Mouse (Mus musculus) T-cell, adult 2 months (primary cell): Measurements from ENCODE around the gene Cnppd1.

Experiments
- DNase-seq: peaks from one replicate; pipeline ENCODE4 v3.0.0; 2022; ENCODE audit warnings: low spot score

Cnppd1 gene

GRCm38 (mm10) chr1:75147411-75148135 is 5.1 kb upstream of the Cnppd1 start:
- DNase-seq, result no peak

DNA sequence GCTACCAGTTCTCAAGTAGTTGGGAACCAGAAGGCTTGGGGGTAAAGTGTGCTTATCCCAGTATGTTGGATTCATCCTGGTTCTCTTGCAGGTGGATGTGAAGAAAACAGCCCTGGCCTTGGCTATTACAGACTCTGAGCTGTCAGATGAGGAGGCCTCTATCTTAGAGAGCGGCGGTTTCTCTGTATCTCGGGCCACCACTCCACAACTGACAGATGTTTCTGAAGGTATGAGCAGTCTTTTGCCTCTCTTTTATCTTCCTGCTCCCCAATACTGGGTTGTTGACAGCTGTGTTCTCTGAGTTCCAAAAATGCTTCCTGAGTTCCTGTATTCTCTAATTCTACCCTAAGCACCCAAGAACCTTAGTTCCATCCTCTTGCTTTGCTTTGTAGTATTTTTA is 3.1 kb upstream of the Cnppd1 start:
- no peak for DNase-seq

GRCm38 (mm10) chr1:75141486-75142190 is 873 bp downstream of the Cnppd1 start:
- peak; percentile 81 for DNase-seq

GRCm38 (mm10) chr1:75140601-75141190 is 1.8 kb downstream of the Cnppd1 start:
- DNase-seq, result peak; percentile 15

GRCm38 (mm10) chr1:75138448-75138847 is 4.1 kb downstream of the Cnppd1 start:
- no peak for DNase-seq

DNA sequence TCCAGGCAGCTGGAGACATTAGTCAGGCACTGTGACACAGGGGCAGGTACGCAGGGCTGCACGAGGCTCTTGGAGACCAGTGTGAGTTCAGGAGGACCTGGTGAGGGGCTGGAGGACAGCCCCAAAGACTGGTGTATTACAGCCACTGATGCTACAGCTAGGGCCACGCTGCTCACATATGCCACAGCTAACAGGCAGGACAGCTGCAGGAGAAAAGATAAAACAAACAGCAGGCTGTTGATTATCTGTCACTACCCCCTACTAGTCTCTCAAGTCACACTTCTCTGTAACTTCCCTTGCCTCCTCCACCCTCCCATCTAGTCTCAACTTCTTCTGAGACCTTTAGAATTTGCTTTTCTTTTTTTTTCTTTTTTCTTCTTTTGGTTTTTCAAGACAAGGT is 5.8 kb downstream of the Cnppd1 start:
- no peak for DNase-seq

DNA sequence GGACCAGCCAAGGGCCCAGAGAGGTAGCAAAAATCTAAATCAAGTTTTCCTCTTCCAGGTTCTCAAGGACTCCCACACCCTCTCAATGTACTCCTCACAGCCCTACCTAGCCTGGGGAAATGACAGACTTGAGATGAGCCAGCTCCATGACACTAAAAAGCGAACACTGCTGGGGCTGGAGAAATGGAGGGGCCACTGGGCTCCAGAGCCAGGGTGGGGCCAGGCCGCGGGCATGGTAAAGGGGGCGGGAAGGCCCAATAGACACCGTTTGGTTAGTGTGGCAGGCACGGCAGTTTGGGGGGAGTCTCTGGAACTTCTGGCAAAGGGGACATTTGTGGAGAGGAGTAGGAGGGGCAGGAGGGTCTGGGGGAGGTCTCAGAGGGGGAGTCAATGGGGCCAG is 6.2 kb downstream of the Cnppd1 start:
- no peak for DNase-seq

- DNase-seq, result no peak
These were observed 8.9 kb downstream of the Cnppd1 start, which contains the start of gene Slc23a3 for GRCm38 (mm10) chr1:75133421-75134207. TSS of gene Slc23a3 (minus strand) at chr1:75133890.

- DNase-seq, result no peak
These were observed 13.9 kb downstream of the Cnppd1 start for GRCm38 (mm10) chr1:75128641-75129040.

GRCm38 (mm10) chr1:75125418-75125817 is 17.1 kb downstream of the Cnppd1 start:
- DNase-seq, result no peak

GRCm38 (mm10) chr1:75124346-75125321 is 17.9 kb downstream of the Cnppd1 start, which contains the start of gene Nhej1:
TSS of gene Nhej1 (minus strand) at chr1:75125200.
- DNase-seq, result peak; percentile 91

DNA sequence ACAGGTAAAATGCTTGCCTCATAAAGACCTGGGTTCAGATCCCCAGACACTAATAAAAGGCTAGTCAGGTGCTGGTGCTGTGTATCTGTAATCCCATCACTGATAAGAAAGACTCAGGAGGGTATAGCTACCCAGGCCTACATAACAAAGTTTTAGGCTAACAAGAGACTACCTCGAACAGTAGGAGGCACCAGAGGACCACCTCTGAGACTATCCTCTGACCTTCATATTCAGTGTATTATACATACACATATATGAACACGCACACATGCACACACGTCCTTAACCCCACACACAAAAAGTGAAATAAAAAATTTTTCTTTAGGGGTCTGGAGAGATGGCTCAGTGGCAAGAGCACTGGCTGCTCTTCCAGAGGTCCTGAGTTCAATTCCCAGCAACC is 20.3 kb downstream of the Cnppd1 start:
- DNase-seq, result peak; percentile 23
